Mouse (Mus musculus): ENCODE data around the gene Dhrs13. TPM values are rescaled to one million over a fixed set of nuclear protein-coding genes. Genes with fewer than 3 reads are reported as not detected.

The Dhrs13 gene
- polyA plus RNA-seq, 1 experiment from 2014 or later, result 18.8 TPM

GRCm38 (mm10) chr11:78059833-78060757 is 28.0 kb downstream of the Dhrs13 start:
- ATAC-seq (replicated peaks; ENCODE audit: low FRiP score), result no peak
- peak; percentile 77 for DNase-seq (ENCODE audit: low spot score)
- Histone ChIP-seq H3K9me3 (ENCODE audit: control insufficient read depth, low read length) (no peaks in the 10 kb centered on the region), H3K36me3 (ENCODE audit: control insufficient read depth, insufficient read depth, low read length) (peaks cover 9% of the 10 kb centered on the region; the same call in 1 of the 2 replicates), H3K9ac (ENCODE audit: low read length) (no peak overlapping the region), H3K27me3 (ENCODE audit: control insufficient read depth, insufficient read depth, low read length) (no peaks in the 10 kb centered on the region), H3K4me3 (ENCODE audit: low read depth, low read length) (no peak overlapping the region), H3K4me1 (replicated peaks; ENCODE audit: control insufficient read depth, insufficient read depth, low read length) (no peaks in the 10 kb centered on the region), H3K4me2 (ENCODE audit: low read depth, low read length, severe bottlenecking) (no peak overlapping the region), H3K27ac (ENCODE audit: low read depth, low read length) (no peak overlapping the region)
- 68% methylated on average over 9 of the region's 9 CpGs for WGBS

GRCm38 (mm10) chr11:78062563-78062962 is 30.5 kb downstream of the Dhrs13 start:
- ATAC-seq (replicated peaks; ENCODE audit: low FRiP score) (no peak), DNase-seq (ENCODE audit: low spot score) (peak; percentile 7)
- Histone ChIP-seq H3K4me2 (ENCODE audit: low read depth, low read length, severe bottlenecking) (no peak overlapping the region), H3K9ac (ENCODE audit: low read length) (no peak overlapping the region), H3K4me3 (ENCODE audit: low read depth, low read length) (no peak overlapping the region), H3K4me1 (replicated peaks; ENCODE audit: control insufficient read depth, insufficient read depth, low read length) (no peaks in the 10 kb centered on the region), H3K27ac (ENCODE audit: low read depth, low read length) (no peak overlapping the region), H3K36me3 (ENCODE audit: control insufficient read depth, insufficient read depth, low read length) (peaks cover 9% of the 10 kb centered on the region; the same call in 1 of the 2 replicates), H3K27me3 (ENCODE audit: control insufficient read depth, insufficient read depth, low read length) (no peaks in the 10 kb centered on the region), H3K9me3 (ENCODE audit: control insufficient read depth, low read length) (no peaks in the 10 kb centered on the region)
- 77% methylated on average over 1 of the region's 1 CpGs for WGBS

GRCm38 (mm10) chr11:78065906-78066305 is 33.8 kb downstream of the Dhrs13 start:
- Histone ChIP-seq H3K9ac (ENCODE audit: low read length) (no peak overlapping the region), H3K4me3 (ENCODE audit: low read depth, low read length) (no peak overlapping the region), H3K27ac (ENCODE audit: low read depth, low read length) (no peak overlapping the region), H3K9me3 (ENCODE audit: control insufficient read depth, low read length) (no peaks in the 10 kb centered on the region), H3K36me3 (ENCODE audit: control insufficient read depth, insufficient read depth, low read length) (no peaks in the 10 kb centered on the region), H3K27me3 (ENCODE audit: control insufficient read depth, insufficient read depth, low read length) (no peaks in the 10 kb centered on the region), H3K4me1 (replicated peaks; ENCODE audit: control insufficient read depth, insufficient read depth, low read length) (no peaks in the 10 kb centered on the region), H3K4me2 (ENCODE audit: low read depth, low read length, severe bottlenecking) (no peak overlapping the region)
- ATAC-seq (replicated peaks; ENCODE audit: low FRiP score), result no peak
- DNase-seq (ENCODE audit: low spot score), result no peak
- 54% methylated on average over 2 of the region's 2 CpGs for WGBS

GRCm38 (mm10) chr11:78066641-78067040 is 34.6 kb downstream of the Dhrs13 start:
- Histone ChIP-seq H3K4me3 (ENCODE audit: low read depth, low read length) (no peak overlapping the region), H3K27me3 (ENCODE audit: control insufficient read depth, insufficient read depth, low read length) (no peaks in the 10 kb centered on the region), H3K36me3 (ENCODE audit: control insufficient read depth, insufficient read depth, low read length) (no peaks in the 10 kb centered on the region), H3K27ac (ENCODE audit: low read depth, low read length) (no peak overlapping the region), H3K9ac (ENCODE audit: low read length) (no peak overlapping the region), H3K4me1 (replicated peaks; ENCODE audit: control insufficient read depth, insufficient read depth, low read length) (no peaks in the 10 kb centered on the region), H3K4me2 (ENCODE audit: low read depth, low read length, severe bottlenecking) (no peak overlapping the region), H3K9me3 (ENCODE audit: control insufficient read depth, low read length) (no peaks in the 10 kb centered on the region)
- 72% methylated on average over 2 of the region's 2 CpGs for WGBS
- ATAC-seq (replicated peaks; ENCODE audit: low FRiP score) (no peak), DNase-seq (ENCODE audit: low spot score) (no peak)

- DNase-seq (ENCODE audit: low spot score), result no peak
- Histone ChIP-seq H3K4me1 (replicated peaks; ENCODE audit: control insufficient read depth, insufficient read depth, low read length) (no peaks in the 10 kb centered on the region), H3K27ac (ENCODE audit: low read depth, low read length) (no peak overlapping the region), H3K9ac (ENCODE audit: low read length) (no peak overlapping the region), H3K4me2 (ENCODE audit: low read depth, low read length, severe bottlenecking) (no peak overlapping the region), H3K4me3 (ENCODE audit: low read depth, low read length) (no peak overlapping the region), H3K36me3 (ENCODE audit: control insufficient read depth, insufficient read depth, low read length) (no peaks in the 10 kb centered on the region), H3K9me3 (ENCODE audit: control insufficient read depth, low read length) (no peaks in the 10 kb centered on the region), H3K27me3 (ENCODE audit: control insufficient read depth, insufficient read depth, low read length) (no peaks in the 10 kb centered on the region)
- 75% methylated on average over 5 of the region's 5 CpGs for WGBS
- ATAC-seq (replicated peaks; ENCODE audit: low FRiP score), result no peak
Measured at GRCm38 (mm10) chr11:78067566-78067965, 35.5 kb downstream of the Dhrs13 start.

- no peak overlapping the region for H3K4me2 ChIP-seq (ENCODE audit: low read depth, low read length, severe bottlenecking)
- H3K9me3 ChIP-seq (ENCODE audit: control insufficient read depth, low read length), result no peaks in the 10 kb centered on the region
- DNase-seq (ENCODE audit: low spot score) (no peak), ATAC-seq (replicated peaks; ENCODE audit: low FRiP score) (no peak)
- no peak overlapping the region for H3K4me3 ChIP-seq (ENCODE audit: low read depth, low read length)
- H3K27ac ChIP-seq (ENCODE audit: low read depth, low read length), result no peak overlapping the region
- no peaks in the 10 kb centered on the region for H3K4me1 ChIP-seq (replicated peaks; ENCODE audit: control insufficient read depth, insufficient read depth, low read length)
- WGBS, result 78% methylated on average over 5 of the region's 5 CpGs
- no peak overlapping the region for H3K9ac ChIP-seq (ENCODE audit: low read length)
- no peaks in the 10 kb centered on the region for H3K27me3 ChIP-seq (ENCODE audit: control insufficient read depth, insufficient read depth, low read length)
- H3K36me3 ChIP-seq (ENCODE audit: control insufficient read depth, insufficient read depth, low read length), result peaks cover under 1% of the 10 kb centered on the region; the same call in 1 of the 2 replicates
Measured at GRCm38 (mm10) chr11:78069130-78069529, 37.0 kb downstream of the Dhrs13 start.

- H3K4me1 ChIP-seq (replicated peaks; ENCODE audit: control insufficient read depth, insufficient read depth, low read length), result no peaks in the 10 kb centered on the region
- ATAC-seq (replicated peaks; ENCODE audit: low FRiP score), result no peak
- no peak for DNase-seq (ENCODE audit: low spot score)
- no peaks in the 10 kb centered on the region for H3K27me3 ChIP-seq (ENCODE audit: control insufficient read depth, insufficient read depth, low read length)
- no peaks in the 10 kb centered on the region for H3K9me3 ChIP-seq (ENCODE audit: control insufficient read depth, low read length)
- no peak overlapping the region for H3K4me3 ChIP-seq (ENCODE audit: low read depth, low read length)
- H3K4me2 ChIP-seq (ENCODE audit: low read depth, low read length, severe bottlenecking), result no peak overlapping the region
- WGBS, result 86% methylated on average over 6 of the region's 6 CpGs
- peaks cover 3% of the 10 kb centered on the region; the same call in 1 of the 2 replicates for H3K36me3 ChIP-seq (ENCODE audit: control insufficient read depth, insufficient read depth, low read length)
- H3K9ac ChIP-seq (ENCODE audit: low read length), result no peak overlapping the region
- no peak overlapping the region for H3K27ac ChIP-seq (ENCODE audit: low read depth, low read length)
Measured at GRCm38 (mm10) chr11:78069646-78070045, 37.6 kb downstream of the Dhrs13 start.

- ATAC-seq (replicated peaks; ENCODE audit: low FRiP score) (no peak), DNase-seq (ENCODE audit: low spot score) (no peak)
- 84% methylated on average over 5 of the region's 5 CpGs for whole genome bisulfite sequencing
- Histone ChIP-seq H3K9ac (ENCODE audit: low read length) (no peak overlapping the region), H3K4me1 (replicated peaks; ENCODE audit: control insufficient read depth, insufficient read depth, low read length) (no peaks in the 10 kb centered on the region), H3K9me3 (ENCODE audit: control insufficient read depth, low read length) (no peaks in the 10 kb centered on the region), H3K4me3 (ENCODE audit: low read depth, low read length) (no peak overlapping the region), H3K36me3 (ENCODE audit: control insufficient read depth, insufficient read depth, low read length) (peaks cover 5% of the 10 kb centered on the region; the same call in 1 of the 2 replicates), H3K27ac (ENCODE audit: low read depth, low read length) (no peak overlapping the region), H3K27me3 (ENCODE audit: control insufficient read depth, insufficient read depth, low read length) (no peaks in the 10 kb centered on the region), H3K4me2 (ENCODE audit: low read depth, low read length, severe bottlenecking) (no peak overlapping the region)
Measured at GRCm38 (mm10) chr11:78071938-78072337, 39.9 kb downstream of the Dhrs13 start.

Data from forebrain, embryonic 11.5 days (tissue).